Mouse (Mus musculus) adrenal gland (tissue): Measurements from ENCODE around the gene Jmjd6.
"Not testable (repeated sequence)": the region's sequence is repeated elsewhere in the genome, so short reads cannot be mapped to it uniquely, and the experiment has no call there.

Source experiments
- intact Hi-C: fragments of 180-260 bp; cut with DNase I; formaldehyde crosslinking; loops from one replicate; pipeline ENCODE4 v1.15.1; 2025

Gene Jmjd6

DNA sequence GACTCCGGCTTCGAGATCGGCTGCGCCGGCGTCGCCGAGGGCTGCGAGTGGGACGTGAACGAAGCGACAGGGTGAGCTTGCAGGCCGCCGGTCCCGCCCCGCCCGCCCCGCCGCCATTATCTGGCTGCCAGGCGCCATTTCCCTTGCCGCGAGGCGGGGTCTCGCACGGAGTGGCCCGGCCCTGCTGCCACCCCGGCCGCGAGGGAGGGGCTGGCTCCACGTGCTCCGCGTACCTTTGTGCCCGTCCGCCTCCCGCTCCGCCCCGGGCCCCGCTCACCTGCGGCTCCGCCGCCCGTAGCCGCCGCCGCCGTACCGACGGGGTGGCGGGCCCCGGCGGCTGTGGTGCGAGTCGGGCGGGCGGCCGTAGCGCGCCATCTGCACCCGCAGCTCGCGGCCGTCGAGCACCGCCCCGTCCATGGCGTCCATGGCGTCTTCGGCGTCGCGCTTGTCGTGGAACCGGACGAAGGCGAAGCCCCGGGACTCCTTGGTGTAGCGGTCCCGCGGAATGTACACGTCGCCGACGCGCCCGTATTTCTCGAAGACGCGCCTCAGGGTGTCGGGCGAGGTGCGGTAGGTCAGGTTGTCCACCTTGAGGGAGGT, 9.1 kb upstream of the Jmjd6 start, which contains the start of gene Mfsd11:
Mfsd11 (plus strand) TSS at position 150 of the 600 bp plus-strand sequence.
- intact Hi-C loops, result no loop called here

- intact Hi-C loops, result no loop called here
Observed at GRCm38 (mm10) chr11:116851576-116852290, 8.5 kb upstream of the Jmjd6 start.

DNA sequence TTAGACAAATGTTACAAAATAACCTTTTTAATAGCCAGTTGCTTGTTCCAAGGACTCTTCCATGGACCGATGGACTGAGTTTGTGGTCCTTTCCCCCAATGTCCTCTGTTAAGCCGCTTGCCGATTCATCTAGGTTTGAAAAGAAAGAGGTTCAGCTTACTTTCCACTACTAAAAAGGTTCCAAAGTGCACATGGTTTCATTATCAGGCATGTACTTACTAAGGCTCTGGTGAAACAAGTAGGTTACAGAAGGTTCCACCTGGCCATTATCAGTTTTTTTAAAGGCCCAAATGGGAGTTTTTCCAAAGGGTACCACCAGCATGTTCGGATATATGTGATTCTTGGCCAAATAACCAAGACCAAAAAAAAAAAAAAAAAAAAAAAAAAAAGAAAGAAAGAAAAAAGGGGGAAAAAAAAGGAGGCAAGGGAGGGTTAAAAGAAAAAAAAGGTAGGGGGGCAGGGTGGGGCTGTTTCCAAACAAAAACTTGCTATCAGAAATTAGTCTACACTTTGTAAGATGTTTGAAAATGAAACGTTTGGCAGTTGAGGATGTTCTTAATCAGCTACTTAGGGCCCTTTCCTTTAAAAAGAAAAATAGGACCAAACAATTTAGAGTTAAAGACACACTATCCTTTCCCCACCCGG, 7.7 kb upstream of the Jmjd6 start:
- intact Hi-C loops, result no loop called here

- intact Hi-C loops, result no loop called here
Observed at GRCm38 (mm10) chr11:116850085-116850484, 6.8 kb upstream of the Jmjd6 start.

DNA sequence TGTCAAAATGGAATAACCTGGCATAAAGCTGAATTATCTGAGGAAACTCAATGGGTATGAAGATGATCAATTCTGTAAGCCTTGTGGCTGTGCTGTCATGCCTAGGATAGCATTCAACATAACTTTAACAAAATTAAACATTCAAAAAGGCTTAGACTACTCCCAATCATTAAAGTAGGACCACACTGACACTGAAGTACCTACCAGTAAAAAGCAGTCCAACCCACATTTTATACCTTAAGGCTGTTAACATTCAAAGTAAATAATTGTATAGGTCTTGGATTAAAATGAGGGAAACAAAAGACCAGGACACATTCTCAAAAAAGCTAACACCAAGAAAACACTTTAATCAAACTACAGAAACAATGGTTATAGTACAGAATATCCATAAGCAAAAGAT, 6.3 kb upstream of the Jmjd6 start:
- intact Hi-C loops, result no loop called here

DNA sequence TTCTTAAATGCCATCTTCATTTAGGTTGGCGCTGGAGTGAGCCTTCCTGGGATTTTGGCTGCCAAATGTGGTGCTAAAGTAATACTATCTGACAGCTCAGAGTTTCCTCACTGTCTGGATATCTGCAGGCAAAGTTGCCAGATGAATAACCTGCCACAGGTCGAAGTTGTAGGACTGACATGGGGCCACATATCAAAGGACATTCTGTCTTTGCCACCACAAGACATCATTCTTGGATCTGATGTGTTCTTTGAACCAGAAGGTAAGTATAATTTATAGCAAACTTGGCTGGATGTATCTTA, 5.6 kb upstream of the Jmjd6 start:
- intact Hi-C loops, result not testable (repeated sequence)

- intact Hi-C loops, result no loop called here
Observed at GRCm38 (mm10) chr11:116848086-116848876, 5.0 kb upstream of the Jmjd6 start.

DNA sequence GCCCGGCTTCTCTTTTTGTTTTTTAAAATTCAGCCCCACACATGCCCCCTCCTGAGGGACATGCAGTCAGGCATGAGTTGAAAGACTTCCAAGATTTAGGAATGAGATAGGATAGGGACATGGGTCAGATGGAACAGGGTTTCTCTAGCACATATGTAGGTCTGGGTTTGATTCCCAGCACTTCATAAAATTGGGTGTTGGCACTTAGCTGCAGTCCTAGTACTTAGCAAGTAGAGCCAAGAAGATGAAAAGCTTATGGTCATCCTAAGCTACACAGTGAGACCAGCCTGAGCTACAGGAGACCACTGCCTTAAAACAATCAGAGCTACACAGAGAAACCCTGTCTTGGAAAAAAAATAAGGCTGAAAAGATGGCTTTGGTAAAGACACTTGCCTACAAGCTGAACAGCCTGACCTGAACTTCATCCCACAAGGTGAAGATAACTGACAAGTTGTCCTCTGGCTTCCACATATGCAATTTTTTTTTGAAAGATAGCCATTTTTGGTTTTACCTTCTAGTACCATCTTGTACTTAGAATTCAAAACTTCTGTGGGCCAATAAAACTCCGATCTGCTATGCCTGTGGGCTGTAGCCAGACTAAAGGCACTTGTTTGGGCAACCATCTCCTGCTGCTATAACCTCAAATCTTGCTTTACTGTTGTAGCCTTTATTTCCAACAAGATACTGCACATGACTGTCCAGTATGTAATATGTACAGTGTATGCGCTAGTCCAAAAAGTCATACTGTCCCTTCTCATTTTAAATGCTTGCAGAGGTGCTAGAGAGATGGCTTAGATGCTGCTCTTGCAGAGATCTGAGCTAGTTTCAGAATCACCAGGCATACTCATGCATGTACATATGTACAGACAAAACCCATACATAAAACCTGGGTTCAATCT, 4.2 kb upstream of the Jmjd6 start:
- intact Hi-C loops, result no loop called here

GRCm38 (mm10) chr11:116846593-116847181, 3.4 kb upstream of the Jmjd6 start:
- intact Hi-C loops, result no loop called here

GRCm38 (mm10) chr11:116842531-116843260, 553 bp downstream of the Jmjd6 start:
- intact Hi-C loops, result no loop called here

- intact Hi-C loops, result no loop called here
Observed at GRCm38 (mm10) chr11:116840748-116841147, 2.5 kb downstream of the Jmjd6 start.

- intact Hi-C loops, result no loop called here
Observed at GRCm38 (mm10) chr11:116839601-116840000, 3.6 kb downstream of the Jmjd6 start.

DNA sequence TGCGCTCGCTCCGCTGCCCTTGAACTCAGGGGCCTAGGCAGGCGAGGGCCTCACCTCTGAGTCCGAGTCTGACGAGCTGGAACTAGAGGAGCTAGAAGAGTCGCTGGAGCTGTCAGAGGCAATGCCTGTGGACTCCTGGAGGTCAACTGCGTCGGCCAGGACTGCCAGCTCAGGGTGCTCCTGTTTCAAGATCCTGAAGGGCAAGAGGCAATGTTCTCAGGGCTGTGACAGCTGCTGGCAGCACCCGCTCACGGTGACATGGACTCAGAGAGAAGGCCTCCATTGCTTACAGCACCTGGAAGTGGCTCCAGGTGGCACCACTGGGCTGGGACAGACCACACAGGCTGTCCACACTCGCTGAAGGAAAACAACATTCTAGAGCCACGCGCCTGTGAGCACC, 4.3 kb downstream of the Jmjd6 start:
- intact Hi-C loops, result no loop called here

- intact Hi-C loops, result no loop called here
Observed at GRCm38 (mm10) chr11:116837441-116837840, 5.8 kb downstream of the Jmjd6 start.

DNA sequence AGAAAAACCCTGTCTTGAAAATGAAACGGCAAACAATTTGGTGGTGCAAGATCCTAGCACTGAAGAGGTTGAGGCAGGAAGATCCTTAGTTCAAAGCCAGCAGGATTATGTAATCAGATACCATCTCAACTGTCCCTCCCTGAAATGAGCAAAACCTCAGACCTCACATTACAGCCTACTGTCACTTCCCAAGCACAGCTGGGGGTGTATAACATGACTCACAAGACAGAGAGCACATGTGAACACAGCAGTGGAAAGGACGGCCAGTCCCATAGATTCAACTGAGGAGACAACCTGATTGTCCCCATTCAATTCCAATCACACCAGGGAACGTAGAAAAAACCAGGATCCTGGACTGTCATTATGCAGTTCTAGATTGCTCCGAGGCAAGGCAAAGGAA, 7.0 kb downstream of the Jmjd6 start:
- intact Hi-C loops, result no loop called here

DNA sequence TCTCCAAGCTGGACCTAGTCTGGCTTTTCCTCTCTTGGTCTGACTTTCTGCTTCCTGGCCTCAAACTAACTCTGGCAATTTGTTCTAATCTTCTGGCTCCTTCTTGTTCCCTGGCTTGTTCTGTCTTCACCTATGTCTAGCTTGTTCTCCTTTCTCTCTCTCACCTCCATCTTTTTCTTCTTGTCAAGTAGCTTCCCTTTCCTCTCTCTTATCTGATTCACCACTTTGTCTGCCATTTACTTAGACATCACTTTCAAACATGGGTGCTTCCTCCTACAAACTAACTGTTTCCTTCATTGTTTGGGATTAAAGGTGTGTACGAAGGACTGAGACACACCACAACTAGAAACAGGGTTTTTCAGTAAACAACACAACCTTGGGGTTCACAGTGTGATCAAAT, 8.3 kb downstream of the Jmjd6 start:
- intact Hi-C loops, result no loop called here

- intact Hi-C loops, result no loop called here
Observed at GRCm38 (mm10) chr11:116832172-116832685, 11.0 kb downstream of the Jmjd6 start.

DNA sequence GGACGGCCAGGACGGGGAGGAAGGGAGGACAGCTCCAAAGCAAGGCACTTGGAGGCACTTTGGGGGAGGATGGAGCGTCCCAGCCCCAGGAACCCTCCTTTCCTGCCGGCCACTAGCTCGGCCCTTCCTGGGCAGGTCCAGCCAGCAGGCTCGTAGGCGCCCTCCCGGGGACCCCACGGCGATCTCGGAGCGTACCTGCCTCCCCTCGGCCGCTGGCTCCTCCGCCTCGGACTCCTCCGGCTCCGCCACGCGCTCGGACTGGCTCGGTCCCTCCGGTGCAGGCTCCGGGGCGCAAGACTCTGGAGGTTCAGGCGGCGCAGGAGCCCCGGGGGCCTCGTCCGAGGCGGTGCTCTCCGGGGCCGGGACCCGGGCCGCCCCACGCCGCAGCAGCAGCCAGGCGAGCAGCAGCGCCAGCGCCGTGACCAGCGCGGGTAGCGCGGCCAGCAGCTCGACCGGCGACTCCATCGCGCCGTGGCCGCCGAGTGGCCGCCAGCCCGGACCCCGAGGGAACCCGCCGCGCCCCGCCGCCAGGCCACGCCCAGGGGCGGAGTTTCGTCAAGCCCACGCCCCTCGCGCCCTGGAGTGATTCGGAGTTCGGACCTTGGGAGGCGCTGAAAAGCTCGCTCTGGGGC, 15.6 kb downstream of the Jmjd6 start, which contains the start of gene Mxra7:
Mxra7 (minus strand) TSS at position 513 of the 632 bp plus-strand sequence.
- intact Hi-C loops, result no loop called here
